Mouse (Mus musculus): ENCODE results near the gene Abi3bp. TPM values are rescaled to one million over a fixed set of nuclear protein-coding genes. Genes with fewer than 3 reads are reported as not detected.

The Abi3bp gene
- polyA plus RNA-seq, 1 experiment from 2014 or later: 0.55 TPM

DNA sequence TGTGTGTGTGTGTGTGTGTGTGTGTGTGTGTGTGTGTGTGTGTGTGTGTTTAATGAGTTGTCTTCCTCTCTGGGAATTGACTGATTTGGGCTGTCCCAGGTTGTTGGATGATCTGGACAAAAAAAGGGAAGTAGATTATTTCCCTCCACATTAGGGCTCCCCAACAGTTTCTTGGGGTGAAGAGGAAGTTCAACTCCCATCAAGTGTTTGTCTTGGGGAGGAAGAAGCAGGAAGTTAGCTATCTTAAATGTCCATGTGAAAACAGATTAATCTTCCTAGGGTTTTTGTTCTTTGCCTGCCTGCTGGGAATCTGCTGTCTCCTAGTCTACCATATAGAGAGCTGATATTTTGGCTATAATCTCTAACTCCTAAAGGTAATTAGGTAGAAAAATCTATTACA is 181.2 kb downstream of the Abi3bp start:
- Histone ChIP-seq H3K4me3 (replicated peaks; ENCODE audit: low read length) (no peak overlapping the region), H3K27me3 (ENCODE audit: control insufficient read depth, insufficient read depth, low read length) (no peaks in the 10 kb centered on the region), H3K9ac (no peak overlapping the region), H3K9me3 (ENCODE audit: control insufficient read depth, low read length) (no peaks in the 10 kb centered on the region), H3K27ac (no peak overlapping the region), H3K4me2 (replicated peaks) (no peak overlapping the region), H3K4me1 (replicated peaks; ENCODE audit: control insufficient read depth, insufficient read depth, low read length) (no peaks in the 10 kb centered on the region), H3K36me3 (replicated peaks; ENCODE audit: control insufficient read depth, insufficient read depth) (no peaks in the 10 kb centered on the region)
- no peak for DNase-seq (ENCODE audit: low spot score)
- ATAC-seq (ENCODE audit: low FRiP score): no peak

DNA sequence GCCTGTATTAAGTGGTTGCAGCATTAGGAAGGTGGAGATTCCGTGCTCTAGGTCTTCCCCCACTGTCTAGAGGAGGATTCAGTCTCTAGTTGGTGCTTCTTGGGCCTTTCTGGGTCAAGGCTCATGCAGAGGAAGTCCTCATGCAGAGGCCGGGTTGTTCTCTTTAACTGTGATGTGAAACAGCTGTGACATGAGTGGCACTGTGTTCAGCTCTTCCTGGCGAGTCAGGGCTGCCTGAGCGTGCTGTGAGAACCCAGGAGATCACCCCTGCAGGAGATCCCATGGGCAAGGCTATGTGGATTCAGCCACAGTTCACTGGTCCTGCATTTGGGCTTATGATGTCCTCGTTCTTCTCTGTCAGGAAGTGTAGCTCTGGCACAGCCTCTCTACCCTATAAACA is 191.8 kb downstream of the Abi3bp start:
- H3K9ac ChIP-seq: no peak overlapping the region
- H3K36me3 ChIP-seq (replicated peaks; ENCODE audit: control insufficient read depth, insufficient read depth): no peaks in the 10 kb centered on the region
- no peak overlapping the region for H3K27ac ChIP-seq
- H3K4me2 ChIP-seq (replicated peaks): no peak overlapping the region
- no peak for DNase-seq (ENCODE audit: low spot score)
- H3K27me3 ChIP-seq (ENCODE audit: control insufficient read depth, insufficient read depth, low read length): no peaks in the 10 kb centered on the region
- H3K4me3 ChIP-seq (replicated peaks; ENCODE audit: low read length): no peak overlapping the region
- WGBS: 78% methylated on average over 5 of the region's 5 CpGs
- ATAC-seq (ENCODE audit: low FRiP score): no peak
- H3K9me3 ChIP-seq (ENCODE audit: control insufficient read depth, low read length): no peaks in the 10 kb centered on the region
- no peaks in the 10 kb centered on the region for H3K4me1 ChIP-seq (replicated peaks; ENCODE audit: control insufficient read depth, insufficient read depth, low read length)

DNA sequence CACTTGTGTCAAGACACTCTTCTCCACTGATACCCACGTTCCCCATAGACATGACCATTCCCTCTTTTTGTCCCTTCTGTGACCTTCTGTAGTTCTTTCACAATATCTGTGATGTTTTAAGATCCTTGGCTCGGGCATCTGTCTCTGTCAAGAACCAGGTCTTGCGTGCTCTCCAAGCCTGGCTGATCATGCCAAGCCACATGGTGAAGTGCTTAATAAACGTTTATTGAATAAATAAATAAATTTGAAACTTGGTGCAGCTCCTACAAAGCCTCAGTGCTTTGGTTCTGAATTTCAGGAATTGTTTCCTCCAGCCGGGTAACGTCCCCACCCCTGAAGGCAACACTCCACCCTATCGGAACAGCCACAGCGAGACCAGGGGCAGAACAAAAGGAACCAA is 193.3 kb downstream of the Abi3bp start:
- Histone ChIP-seq H3K36me3 (replicated peaks; ENCODE audit: control insufficient read depth, insufficient read depth) (no peaks in the 10 kb centered on the region), H3K9me3 (ENCODE audit: control insufficient read depth, low read length) (no peaks in the 10 kb centered on the region), H3K27me3 (ENCODE audit: control insufficient read depth, insufficient read depth, low read length) (no peaks in the 10 kb centered on the region), H3K4me1 (replicated peaks; ENCODE audit: control insufficient read depth, insufficient read depth, low read length) (no peaks in the 10 kb centered on the region), H3K4me2 (replicated peaks) (no peak overlapping the region), H3K27ac (no peak overlapping the region), H3K9ac (no peak overlapping the region), H3K4me3 (replicated peaks; ENCODE audit: low read length) (no peak overlapping the region)
- DNase-seq (ENCODE audit: low spot score) (no peak), ATAC-seq (ENCODE audit: low FRiP score) (no peak)
- WGBS: 83% methylated on average over 8 of the region's 8 CpGs

DNA sequence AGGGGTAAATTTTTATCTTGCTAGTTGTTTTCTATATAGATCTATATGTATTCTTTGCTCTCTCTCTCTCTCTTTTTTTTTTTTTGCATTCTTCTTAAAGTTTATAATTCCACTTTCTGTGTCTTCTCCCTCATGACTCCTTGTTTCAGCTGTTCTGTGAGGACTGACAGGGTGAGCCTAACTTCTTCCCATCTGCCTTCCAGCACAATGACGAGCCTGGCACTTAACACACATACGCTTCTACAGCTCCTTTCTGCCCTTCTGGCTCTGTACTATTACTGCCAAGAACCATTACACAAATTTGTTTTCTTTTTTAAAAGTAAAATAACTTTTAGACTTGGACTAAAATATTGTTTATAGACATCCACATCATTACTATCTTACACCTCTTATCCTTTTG is 195.7 kb downstream of the Abi3bp start:
- Histone ChIP-seq H3K4me1 (replicated peaks; ENCODE audit: control insufficient read depth, insufficient read depth, low read length) (no peaks in the 10 kb centered on the region), H3K9me3 (ENCODE audit: control insufficient read depth, low read length) (no peaks in the 10 kb centered on the region), H3K9ac (no peak overlapping the region), H3K4me2 (replicated peaks) (no peak overlapping the region), H3K4me3 (replicated peaks; ENCODE audit: low read length) (no peak overlapping the region), H3K27ac (no peak overlapping the region), H3K27me3 (ENCODE audit: control insufficient read depth, insufficient read depth, low read length) (no peaks in the 10 kb centered on the region), H3K36me3 (replicated peaks; ENCODE audit: control insufficient read depth, insufficient read depth) (no peaks in the 10 kb centered on the region)
- no peak for ATAC-seq (ENCODE audit: low FRiP score)
- DNase-seq (ENCODE audit: low spot score): no peak
- WGBS: 90% methylated on average over 2 of the region's 2 CpGs

DNA sequence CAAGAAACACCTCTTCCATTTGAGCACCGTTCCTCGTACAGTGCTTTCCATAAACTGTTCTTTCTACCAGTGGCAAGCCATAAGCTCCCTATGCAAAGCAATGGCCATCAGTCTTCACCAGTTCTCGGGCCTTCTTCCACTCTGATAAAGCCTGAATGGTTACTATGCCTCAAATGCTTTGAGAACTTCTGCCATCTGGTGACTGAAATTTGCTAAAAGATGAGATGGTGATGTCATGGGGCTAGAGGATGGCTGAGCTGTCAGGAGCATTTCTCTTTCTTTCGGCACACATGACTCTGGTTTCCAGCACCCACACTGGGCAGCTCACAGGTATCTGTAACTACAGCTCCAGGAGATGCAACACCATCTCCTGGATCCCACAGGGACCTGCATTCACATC is 199.5 kb downstream of the Abi3bp start:
- no peak overlapping the region for H3K4me2 ChIP-seq (replicated peaks)
- H3K27me3 ChIP-seq (ENCODE audit: control insufficient read depth, insufficient read depth, low read length): no peaks in the 10 kb centered on the region
- no peak overlapping the region for H3K9ac ChIP-seq
- H3K27ac ChIP-seq: no peak overlapping the region
- no peak overlapping the region for H3K4me3 ChIP-seq (replicated peaks; ENCODE audit: low read length)
- DNase-seq (ENCODE audit: low spot score): peak; percentile 42
- H3K9me3 ChIP-seq (ENCODE audit: control insufficient read depth, low read length): no peaks in the 10 kb centered on the region
- 79% methylated on average over 4 of the region's 4 CpGs for WGBS
- no peaks in the 10 kb centered on the region for H3K4me1 ChIP-seq (replicated peaks; ENCODE audit: control insufficient read depth, insufficient read depth, low read length)
- peak; percentile 17; the same call in 1 of the 2 replicates for ATAC-seq (ENCODE audit: low FRiP score)
- no peaks in the 10 kb centered on the region for H3K36me3 ChIP-seq (replicated peaks; ENCODE audit: control insufficient read depth, insufficient read depth)

DNA sequence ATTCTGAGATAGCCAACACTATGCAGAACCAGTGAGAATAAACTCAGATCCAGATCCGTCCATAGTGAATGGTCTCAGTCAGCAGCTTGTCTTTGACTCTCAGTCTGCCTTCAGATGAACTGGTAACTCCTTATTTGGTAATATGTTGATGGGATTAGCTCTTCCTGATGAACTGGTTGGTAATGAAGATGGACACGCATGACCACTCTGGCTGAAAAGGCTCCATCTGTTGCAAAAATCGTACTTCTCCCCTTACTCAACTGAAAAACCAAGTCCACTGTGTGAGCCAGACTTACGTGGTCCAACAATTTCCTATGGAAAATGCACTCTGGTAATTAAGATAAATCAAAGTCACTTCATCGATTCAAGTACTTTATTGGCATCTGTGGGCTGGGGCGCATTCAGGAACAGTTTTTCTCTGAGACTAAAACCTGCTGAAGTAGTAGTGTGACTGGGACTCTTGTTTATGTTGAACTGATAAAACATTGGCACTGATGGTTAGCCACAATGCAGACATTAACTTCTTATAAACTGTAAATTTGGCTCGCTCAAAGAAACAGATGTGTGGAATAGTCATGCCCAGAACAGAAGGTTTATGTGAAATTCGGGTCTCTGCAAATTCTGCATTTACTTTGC is 203.4 kb downstream of the Abi3bp start:
- Histone ChIP-seq H3K9me3 (ENCODE audit: control insufficient read depth, low read length) (no peaks in the 10 kb centered on the region), H3K4me1 (replicated peaks; ENCODE audit: control insufficient read depth, insufficient read depth, low read length) (no peaks in the 10 kb centered on the region), H3K4me3 (replicated peaks; ENCODE audit: low read length) (no peak overlapping the region), H3K9ac (no peak overlapping the region), H3K27me3 (ENCODE audit: control insufficient read depth, insufficient read depth, low read length) (no peaks in the 10 kb centered on the region), H3K36me3 (replicated peaks; ENCODE audit: control insufficient read depth, insufficient read depth) (peaks cover 18% of the 10 kb centered on the region), H3K27ac (no peak overlapping the region), H3K4me2 (replicated peaks) (no peak overlapping the region)
- ATAC-seq (ENCODE audit: low FRiP score) (no peak), DNase-seq (ENCODE audit: low spot score) (no peak)
- WGBS: 76% methylated on average over 8 of the region's 8 CpGs

DNA sequence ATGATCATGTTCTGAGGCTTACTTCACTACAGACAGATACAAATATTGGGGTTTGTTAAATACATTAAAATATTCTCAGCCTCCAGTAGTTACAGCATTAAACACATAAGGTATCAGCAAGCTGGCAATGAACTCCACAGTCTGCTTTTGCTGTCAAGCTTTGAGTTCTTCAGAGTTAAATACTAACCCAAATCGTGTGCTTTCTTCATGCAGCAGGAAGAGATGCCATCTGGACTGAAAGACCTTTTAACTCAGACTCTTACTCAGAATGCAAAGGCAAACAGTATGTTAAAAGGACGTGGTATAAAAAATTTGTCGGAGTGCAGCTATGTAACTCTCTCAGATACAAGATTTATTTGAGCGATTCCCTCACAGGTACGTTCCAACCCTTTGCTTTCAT is 209.1 kb downstream of the Abi3bp start:
- no peak for DNase-seq (ENCODE audit: low spot score)
- Histone ChIP-seq H3K9ac (no peak overlapping the region), H3K36me3 (replicated peaks; ENCODE audit: control insufficient read depth, insufficient read depth) (peaks cover 61% of the 10 kb centered on the region), H3K9me3 (ENCODE audit: control insufficient read depth, low read length) (no peaks in the 10 kb centered on the region), H3K27ac (no peak overlapping the region), H3K4me3 (replicated peaks; ENCODE audit: low read length) (no peak overlapping the region), H3K4me2 (replicated peaks) (no peak overlapping the region), H3K4me1 (replicated peaks; ENCODE audit: control insufficient read depth, insufficient read depth, low read length) (no peaks in the 10 kb centered on the region), H3K27me3 (ENCODE audit: control insufficient read depth, insufficient read depth, low read length) (no peaks in the 10 kb centered on the region)
- 95% methylated on average over 5 of the region's 5 CpGs for WGBS
- no peak for ATAC-seq (ENCODE audit: low FRiP score)

DNA sequence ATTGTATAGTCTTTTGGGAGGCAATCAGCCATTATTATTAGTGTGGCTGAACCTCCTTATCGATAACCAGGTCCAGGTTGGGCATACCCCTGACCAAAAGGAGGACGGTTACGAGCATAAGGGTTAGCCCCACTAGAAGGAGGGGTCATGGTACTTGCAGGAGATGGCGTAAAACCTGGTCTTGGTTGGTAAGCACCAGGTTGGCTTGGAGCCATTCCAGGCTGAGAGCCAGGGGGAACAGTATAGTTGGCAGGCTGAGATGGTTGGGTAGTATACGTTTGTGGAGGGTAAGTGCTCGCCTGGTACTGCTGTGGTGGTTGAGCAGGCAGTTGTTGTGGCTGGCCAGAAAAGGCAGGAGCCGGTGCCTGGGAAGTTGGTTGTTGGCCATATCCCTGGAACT is 213.0 kb downstream of the Abi3bp start:
- Histone ChIP-seq H3K4me3 (replicated peaks; ENCODE audit: low read length) (no peak overlapping the region), H3K4me1 (replicated peaks; ENCODE audit: control insufficient read depth, insufficient read depth, low read length) (no peaks in the 10 kb centered on the region)

DNA sequence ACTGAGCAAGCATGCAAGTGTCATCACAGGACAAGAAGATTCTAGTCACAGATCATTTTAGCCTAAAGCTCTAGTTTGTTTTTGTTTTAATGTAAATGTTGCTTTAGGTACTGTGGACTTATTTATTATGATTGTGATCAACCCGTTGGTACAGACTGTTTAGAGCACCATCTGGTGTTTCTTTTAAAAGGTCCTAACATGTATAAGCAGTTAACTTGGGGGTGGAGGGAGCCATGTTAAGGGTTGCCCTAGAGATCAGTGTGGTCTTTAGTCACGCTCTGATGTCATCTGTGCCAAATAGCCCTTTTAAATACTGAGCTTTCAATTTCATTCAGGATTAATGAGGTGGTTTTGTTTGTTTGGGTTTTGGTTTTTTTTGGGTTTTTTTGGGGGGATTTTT is 218.8 kb downstream of the Abi3bp start:
- DNase-seq (ENCODE audit: low spot score) (no peak), ATAC-seq (ENCODE audit: low FRiP score) (no peak)
- H3K36me3 ChIP-seq (replicated peaks; ENCODE audit: control insufficient read depth, insufficient read depth): peaks cover 67% of the 10 kb centered on the region
- no peaks in the 10 kb centered on the region for H3K27me3 ChIP-seq (ENCODE audit: control insufficient read depth, insufficient read depth, low read length)
- H3K9me3 ChIP-seq (ENCODE audit: control insufficient read depth, low read length): no peaks in the 10 kb centered on the region
- H3K4me1 ChIP-seq (replicated peaks; ENCODE audit: control insufficient read depth, insufficient read depth, low read length): no peaks in the 10 kb centered on the region
- H3K9ac ChIP-seq: no peak overlapping the region
- H3K4me2 ChIP-seq (replicated peaks): no peak overlapping the region
- H3K27ac ChIP-seq: no peak overlapping the region
- 43% methylated on average over 2 of the region's 2 CpGs for WGBS
- no peak overlapping the region for H3K4me3 ChIP-seq (replicated peaks; ENCODE audit: low read length)

More for the DNA sequence above, 213.0 kb downstream of the Abi3bp start:
- H3K27ac ChIP-seq: no peak overlapping the region
- 91% methylated on average over 7 of the region's 7 CpGs for WGBS
- DNase-seq (ENCODE audit: low spot score) (no peak), ATAC-seq (ENCODE audit: low FRiP score) (no peak)
- H3K9me3 ChIP-seq (ENCODE audit: control insufficient read depth, low read length): no peaks in the 10 kb centered on the region
- no peaks in the 10 kb centered on the region for H3K27me3 ChIP-seq (ENCODE audit: control insufficient read depth, insufficient read depth, low read length)
- H3K4me2 ChIP-seq (replicated peaks): no peak overlapping the region
- H3K36me3 ChIP-seq (replicated peaks; ENCODE audit: control insufficient read depth, insufficient read depth): peaks cover 79% of the 10 kb centered on the region
- no peak overlapping the region for H3K9ac ChIP-seq

GRCm38 (mm10) chr16:56700898-56701297 is 223.2 kb downstream of the Abi3bp start:
- Histone ChIP-seq H3K27ac (no peak overlapping the region), H3K4me2 (replicated peaks) (no peak overlapping the region), H3K4me3 (replicated peaks; ENCODE audit: low read length) (no peak overlapping the region), H3K9ac (no peak overlapping the region), H3K9me3 (ENCODE audit: control insufficient read depth, low read length) (no peaks in the 10 kb centered on the region), H3K36me3 (replicated peaks; ENCODE audit: control insufficient read depth, insufficient read depth) (peaks cover 54% of the 10 kb centered on the region), H3K27me3 (ENCODE audit: control insufficient read depth, insufficient read depth, low read length) (no peaks in the 10 kb centered on the region), H3K4me1 (replicated peaks; ENCODE audit: control insufficient read depth, insufficient read depth, low read length) (no peaks in the 10 kb centered on the region)
- WGBS: 95% methylated on average over 3 of the region's 3 CpGs
- ATAC-seq (ENCODE audit: low FRiP score) (no peak), DNase-seq (ENCODE audit: low spot score) (no peak)
